Mouse (Mus musculus) CD8-positive naive resting alpha-beta T cell, adult 57 days (primary cell): ENCODE measurements around the gene Tax1bp3. TPM values are rescaled to one million over a fixed set of nuclear protein-coding genes. Genes with fewer than 3 reads are reported as not detected.

Experiments used
- total RNA-seq: library from RNA; stranded (reverse); gene quantifications from one replicate; pipeline ENCODE4 v1.2.4, GENCODE M21; 2023

Gene Tax1bp3
- 14.5 TPM for total RNA-seq

DNA sequence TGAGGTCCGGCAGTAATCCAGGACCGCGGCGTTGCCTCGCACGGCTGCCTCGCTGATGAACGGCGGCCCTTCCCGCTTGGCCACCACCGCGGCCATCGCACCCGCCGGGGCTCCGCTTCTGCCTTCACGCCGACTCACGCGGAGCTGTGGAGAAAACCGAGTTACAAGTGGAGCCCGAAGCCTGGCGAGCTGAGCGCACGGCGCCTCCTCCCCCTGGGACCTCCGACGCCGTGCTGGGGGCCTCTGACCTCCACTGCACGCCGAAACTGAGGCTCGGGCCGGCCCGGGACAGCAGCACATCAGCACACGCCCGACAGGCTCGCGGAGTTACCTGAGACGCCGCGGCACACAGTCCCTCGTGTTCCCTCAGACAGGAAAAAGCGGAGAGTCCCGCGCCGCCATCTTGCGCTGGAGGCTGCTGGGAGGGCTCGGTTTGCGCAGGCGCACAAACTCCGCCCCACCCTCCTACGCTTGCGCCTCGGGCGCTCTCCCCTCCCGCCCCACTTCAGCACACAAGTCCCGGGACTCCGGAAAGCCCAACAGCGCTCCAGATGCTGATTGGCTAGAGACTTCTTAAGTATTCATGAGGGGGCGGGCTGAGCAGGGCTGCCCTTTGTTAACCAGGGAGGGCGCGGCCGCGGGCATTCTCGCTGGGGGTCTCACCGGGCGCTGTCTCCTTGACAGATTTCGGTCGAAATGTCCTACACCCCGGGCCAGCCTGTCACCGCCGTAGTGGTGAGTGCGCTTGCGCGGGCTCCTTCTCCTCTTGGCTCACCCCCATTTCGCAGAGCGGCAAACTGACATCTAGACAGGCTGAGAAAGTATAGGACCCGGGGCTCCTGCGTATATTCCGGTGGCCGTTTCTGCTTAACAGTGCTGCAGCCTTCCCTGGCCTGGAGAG lies at the start of gene Tax1bp3, which contains the start of gene Emc6:
Tax1bp3 (plus strand) TSS at position 476 of the 901 bp plus-strand sequence.
Emc6 (minus strand) TSS at position 430 of the 901 bp plus-strand sequence.

DNA sequence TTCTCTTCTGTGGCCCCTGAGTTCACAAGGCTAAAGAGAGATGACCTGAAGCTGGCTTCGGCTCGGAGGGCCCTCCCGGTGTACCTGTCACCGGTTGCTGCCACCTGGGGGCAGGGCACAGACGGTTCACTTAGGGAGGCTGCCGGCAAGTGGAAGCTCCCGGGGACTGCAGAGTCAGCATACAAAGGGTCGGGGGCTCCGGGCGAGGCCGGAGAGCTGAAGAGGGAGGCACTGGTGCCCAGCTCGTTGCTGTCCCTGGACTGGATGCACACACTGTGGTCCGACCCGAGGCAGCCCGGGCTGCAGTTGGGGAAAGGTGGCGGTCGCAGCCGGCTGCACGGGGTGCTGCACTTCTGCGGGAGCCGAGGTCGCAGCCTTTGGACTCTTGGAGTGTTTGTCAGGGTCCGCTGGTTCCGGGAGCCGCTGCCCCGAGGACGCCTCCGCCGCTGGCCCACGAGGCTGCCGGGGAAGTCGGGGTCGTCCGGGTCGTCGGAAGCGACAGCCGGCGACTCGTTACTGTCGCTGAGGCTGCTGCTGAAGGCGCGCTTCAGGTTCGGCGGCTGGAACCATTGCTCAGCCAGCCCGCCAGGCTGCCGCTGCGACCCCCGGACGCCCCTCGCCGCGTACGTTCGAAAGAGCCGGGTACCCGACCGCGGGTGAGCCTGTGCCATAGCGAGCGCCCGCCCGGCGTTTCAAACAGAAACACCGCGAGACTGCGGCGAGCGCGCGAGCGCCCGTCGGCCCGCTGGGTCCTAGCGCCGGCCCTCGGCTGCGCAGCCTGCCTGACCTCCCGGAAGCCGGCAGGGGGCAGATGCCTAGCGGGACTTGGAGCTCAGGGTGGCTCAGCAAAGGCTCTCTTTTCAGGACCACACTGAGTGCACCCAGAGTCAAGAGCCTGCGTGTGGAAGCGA lies 39.0 kb upstream of the Tax1bp3 start, which contains the start of gene Haspin:
Haspin (minus strand) TSS at position 704 of the 911 bp plus-strand sequence.

GRCm38 (mm10) chr11:73159957-73160810 lies 16.7 kb upstream of the Tax1bp3 start, which contains the start of gene P2rx5:
Gene P2rx5, plus strand, starts transcription at chr11:73160421.

DNA sequence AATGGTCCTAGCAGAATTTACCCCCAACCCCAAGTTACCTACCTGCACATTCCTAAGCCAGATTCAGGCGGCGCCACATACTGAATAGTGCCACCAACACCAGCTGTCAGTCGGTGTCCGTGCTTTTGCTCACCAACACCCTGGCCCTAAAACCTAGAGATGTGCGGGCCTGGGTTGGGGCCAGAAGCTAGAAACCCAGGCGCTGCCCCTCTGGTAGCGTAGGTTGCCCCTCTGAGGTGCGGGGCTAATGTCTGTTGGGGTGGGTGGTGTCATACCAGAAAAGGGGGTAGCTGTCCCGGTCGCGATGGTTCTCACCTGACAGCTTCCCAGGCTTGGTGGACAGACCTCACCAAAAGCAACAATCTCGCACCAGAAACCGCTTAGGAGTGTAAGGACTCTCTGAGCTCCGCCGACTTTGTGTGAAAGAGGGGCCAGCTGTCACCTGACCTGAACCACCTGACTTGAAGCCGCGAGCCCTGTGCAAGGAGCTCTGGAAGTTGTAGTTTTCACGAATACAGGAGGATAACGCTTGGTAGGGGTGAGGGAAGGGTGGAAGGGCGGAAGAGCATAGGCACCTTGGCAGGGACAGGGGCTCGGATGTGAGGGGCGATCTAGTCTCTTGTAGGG lies 21.8 kb downstream of the Tax1bp3 start, which contains the start of gene Ctns:
Ctns (minus strand) TSS at position 440 of the 627 bp plus-strand sequence.

DNA sequence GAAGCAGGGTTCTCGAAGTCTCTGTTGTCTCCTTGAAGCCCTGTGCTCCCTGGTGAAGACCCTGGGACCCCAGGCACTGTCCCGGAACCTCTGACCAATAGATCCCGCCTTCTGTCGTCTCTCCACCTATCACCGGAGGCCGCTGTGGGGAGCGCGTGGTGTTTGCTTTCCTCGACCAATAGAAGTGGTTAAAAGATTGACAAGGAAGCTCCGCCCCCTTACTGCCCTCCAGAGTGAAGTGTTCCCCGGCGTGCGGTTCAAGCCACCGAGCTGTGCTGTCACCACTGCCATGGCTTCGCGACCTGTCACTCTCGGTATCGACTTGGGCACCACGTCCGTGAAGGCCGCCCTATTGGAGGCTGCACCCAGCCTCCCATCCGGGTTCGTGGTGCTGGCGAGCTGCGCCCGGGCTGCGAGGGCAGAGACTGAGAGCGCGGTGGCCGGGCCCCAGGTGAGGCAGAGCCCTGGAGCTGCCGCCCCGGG lies 22.4 kb downstream of the Tax1bp3 start, which contains the start of gene Shpk:
Shpk (plus strand) TSS at position 231 of the 483 bp plus-strand sequence.

Other genes with a start within 250 kb of the Tax1bp3 start
- gene Atp2a3, start 215.9 kb upstream of the Tax1bp3 start, total RNA-seq = 241 TPM
- 1.3 TPM for gene P2rx1, start 178.0 kb upstream of the Tax1bp3 start, total RNA-seq
- 5.8 TPM for gene Camkk1, start 158.1 kb upstream of the Tax1bp3 start, total RNA-seq
- gene Ncbp3, start 129.3 kb upstream of the Tax1bp3 start, total RNA-seq = 16.4 TPM
- 83.8 TPM for gene Itgae, start 86.5 kb upstream of the Tax1bp3 start, total RNA-seq
- gene Haspin, start 38.8 kb upstream of the Tax1bp3 start, total RNA-seq = 1.1 TPM
- 0.34 TPM for gene P2rx5, start 16.7 kb upstream of the Tax1bp3 start, total RNA-seq
- gene Emc6, start within 50 bp of the Tax1bp3 start, total RNA-seq = 46.6 TPM
- gene Ctns, start 22.0 kb downstream of the Tax1bp3 start, total RNA-seq = 21.4 TPM
- gene Shpk, start 22.4 kb downstream of the Tax1bp3 start, total RNA-seq = 5.4 TPM
- not detected for gene Trpv1, start 57.2 kb downstream of the Tax1bp3 start, total RNA-seq
- gene Trpv3, start 90.3 kb downstream of the Tax1bp3 start, total RNA-seq = not detected
- 0.15 TPM for gene Aspa, start 152.5 kb downstream of the Tax1bp3 start, total RNA-seq
- not detected for gene Gm49340, start 152.7 kb downstream of the Tax1bp3 start, total RNA-seq
- not detected for gene Spata22, start 152.7 kb downstream of the Tax1bp3 start, total RNA-seq
- not detected for gene Olfr20, start 173.7 kb downstream of the Tax1bp3 start, total RNA-seq
- gene Olfr376, start 194.2 kb downstream of the Tax1bp3 start, total RNA-seq = not detected
- not detected for gene Olfr1, start 222.5 kb downstream of the Tax1bp3 start, total RNA-seq